Mouse (Mus musculus): ENCODE data around the gene Hhat. TPM values are rescaled to one million over a fixed set of nuclear protein-coding genes. Genes with fewer than 3 reads are reported as not detected.

Gene Hhat
- total RNA-seq (2014; fragmentation: Nextera tagmentation) (1.0 and 2.1 TPM in 2 replicates), total RNA-seq (2017) (1.6 and 2.4 TPM in 2 replicates)

DNA sequence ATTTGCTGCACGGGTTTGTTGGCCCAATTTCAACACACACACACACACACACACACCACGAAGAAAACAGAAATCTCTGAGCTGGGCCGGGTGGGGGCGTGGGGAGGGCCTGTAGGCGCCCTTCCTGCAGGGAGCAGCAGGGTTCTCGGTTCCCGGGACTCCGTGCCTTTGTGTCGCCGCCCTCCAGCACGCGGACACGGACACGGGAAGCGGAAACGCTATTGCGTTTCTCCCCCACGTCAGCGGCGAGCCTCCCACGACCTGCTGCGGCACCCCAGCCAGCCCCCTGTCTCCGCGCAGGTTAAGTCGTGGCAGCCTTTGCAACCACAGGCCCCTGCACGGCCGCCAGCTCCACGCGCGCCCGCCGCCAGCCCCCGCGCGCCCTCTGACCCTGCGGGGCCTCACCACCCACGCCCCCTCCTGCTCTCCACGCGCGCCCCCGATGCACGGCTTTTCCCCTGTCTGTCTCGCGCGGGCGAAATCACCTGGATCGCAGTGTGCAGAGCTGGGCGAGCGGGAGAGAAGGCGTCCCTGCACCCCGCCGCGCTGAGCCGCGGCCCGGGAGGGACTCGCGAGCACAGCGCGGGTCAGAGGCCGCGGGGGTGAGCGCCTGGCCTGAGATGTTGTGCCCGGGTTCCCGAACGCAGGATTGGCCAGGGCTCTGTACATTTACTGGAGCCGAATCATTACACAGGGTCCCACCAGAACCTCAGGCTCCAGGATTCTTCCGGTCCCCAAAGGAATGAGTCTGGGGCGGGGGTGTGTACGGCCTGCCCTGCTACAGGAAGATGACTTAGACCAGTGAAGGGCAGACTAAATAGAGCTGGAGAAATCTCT is at the start of gene Hhat:
TSS of gene Hhat (minus strand) at position 729 of the 837 bp plus-strand sequence.
- peak; percentile 94 for ATAC-seq (replicated peaks; ENCODE audit: poor library complexity, severe bottlenecking)

DNA sequence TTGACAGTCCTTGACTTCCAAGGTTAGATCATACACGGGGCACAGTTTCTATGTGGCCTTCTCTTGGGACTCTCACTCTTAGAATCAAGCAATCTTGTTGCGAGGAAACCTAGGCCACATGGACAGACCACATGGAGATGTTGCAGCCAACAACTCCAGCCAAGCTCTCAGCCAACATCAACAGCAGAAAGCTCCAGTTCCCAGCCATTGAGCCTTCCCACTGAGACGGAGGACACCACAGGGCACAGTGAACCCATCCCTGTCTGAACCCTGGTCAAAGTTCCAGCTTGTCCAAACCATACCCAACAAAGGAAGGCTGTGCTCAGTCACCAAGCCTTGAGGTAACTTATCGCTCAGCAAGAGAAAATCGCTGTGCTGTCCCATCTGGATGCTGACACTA is 47.3 kb upstream of the Hhat start:
- ATAC-seq (replicated peaks; ENCODE audit: poor library complexity, severe bottlenecking) = no peak

DNA sequence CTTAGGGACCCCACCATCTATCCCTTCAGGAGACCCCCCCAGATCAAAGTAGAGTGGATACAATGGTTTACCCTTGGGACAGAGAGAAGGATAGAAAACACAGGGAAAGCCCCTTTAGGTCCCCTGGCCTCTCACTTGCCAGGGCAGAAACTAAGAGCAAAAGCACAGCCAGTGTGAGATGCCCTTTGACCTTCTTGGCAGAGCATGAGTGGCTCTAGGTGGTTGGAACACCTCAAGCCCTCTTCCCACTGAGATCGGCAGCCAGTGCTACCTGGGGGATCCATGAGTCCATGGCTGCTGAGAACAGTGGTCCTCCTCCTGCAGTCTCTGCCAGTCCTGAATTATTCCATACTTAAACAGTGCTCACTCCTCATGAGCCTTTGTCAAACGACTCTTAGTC is 44.8 kb upstream of the Hhat start:
- no peak for ATAC-seq (replicated peaks; ENCODE audit: poor library complexity, severe bottlenecking)

DNA sequence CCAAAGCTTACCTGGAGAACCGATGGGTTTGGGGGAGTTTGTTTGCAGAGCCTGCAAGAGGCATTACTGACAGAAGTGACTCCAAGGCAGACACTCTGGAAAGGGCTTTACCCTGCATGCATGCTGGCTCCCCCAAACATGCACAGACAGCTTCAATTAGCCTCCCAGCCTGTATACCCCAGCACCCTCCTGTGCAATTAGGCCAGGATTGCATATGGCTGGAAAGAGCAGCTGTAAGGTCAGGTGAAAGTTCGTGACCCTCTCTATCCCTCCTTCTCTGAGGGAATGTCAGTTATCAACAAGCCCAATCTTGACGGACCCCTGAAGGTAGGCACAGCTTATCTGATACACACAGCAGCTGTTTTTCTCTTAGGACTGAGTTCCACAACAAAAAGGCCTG is 43.7 kb upstream of the Hhat start:
- no peak for ATAC-seq (replicated peaks; ENCODE audit: poor library complexity, severe bottlenecking)

DNA sequence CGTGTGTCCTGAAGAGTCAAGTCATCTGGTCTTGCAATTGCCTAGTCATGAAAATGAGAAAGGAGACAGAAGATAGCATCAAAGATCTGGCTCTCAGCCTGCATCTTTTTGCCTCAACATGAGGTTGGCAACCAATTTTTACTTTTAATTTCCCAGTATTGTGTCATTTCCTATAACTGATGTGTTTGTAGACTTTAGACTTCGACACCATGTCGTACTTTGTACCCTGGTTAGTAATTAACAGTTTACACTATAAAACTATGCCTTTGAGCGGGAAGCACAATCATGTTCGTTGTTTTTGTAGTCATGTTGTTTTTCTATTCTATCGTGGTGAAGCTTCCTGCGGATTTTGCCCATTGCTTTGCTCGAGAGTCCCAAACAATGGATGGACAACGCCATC is 41.7 kb upstream of the Hhat start:
- no peak for ATAC-seq (replicated peaks; ENCODE audit: poor library complexity, severe bottlenecking)

DNA sequence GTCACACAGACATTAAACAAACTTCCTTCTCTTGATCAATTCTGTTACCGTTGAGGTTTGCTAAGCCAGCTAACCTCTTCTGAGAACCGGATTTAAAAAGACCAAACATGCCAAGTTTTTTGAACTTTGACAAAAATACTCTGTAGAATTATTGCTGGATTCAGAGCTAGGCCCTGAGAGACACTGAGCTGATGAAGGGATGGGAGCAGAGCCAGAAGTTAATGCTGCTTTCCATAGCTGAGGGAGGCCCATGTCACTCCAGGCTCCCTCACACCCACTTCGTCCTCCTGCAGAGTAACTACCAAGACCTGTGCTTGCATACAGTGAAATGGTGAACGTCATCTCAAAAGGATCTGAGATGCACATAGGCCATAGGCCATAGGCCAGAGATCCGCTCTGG is 41.3 kb upstream of the Hhat start:
- no peak for ATAC-seq (replicated peaks; ENCODE audit: poor library complexity, severe bottlenecking)

DNA sequence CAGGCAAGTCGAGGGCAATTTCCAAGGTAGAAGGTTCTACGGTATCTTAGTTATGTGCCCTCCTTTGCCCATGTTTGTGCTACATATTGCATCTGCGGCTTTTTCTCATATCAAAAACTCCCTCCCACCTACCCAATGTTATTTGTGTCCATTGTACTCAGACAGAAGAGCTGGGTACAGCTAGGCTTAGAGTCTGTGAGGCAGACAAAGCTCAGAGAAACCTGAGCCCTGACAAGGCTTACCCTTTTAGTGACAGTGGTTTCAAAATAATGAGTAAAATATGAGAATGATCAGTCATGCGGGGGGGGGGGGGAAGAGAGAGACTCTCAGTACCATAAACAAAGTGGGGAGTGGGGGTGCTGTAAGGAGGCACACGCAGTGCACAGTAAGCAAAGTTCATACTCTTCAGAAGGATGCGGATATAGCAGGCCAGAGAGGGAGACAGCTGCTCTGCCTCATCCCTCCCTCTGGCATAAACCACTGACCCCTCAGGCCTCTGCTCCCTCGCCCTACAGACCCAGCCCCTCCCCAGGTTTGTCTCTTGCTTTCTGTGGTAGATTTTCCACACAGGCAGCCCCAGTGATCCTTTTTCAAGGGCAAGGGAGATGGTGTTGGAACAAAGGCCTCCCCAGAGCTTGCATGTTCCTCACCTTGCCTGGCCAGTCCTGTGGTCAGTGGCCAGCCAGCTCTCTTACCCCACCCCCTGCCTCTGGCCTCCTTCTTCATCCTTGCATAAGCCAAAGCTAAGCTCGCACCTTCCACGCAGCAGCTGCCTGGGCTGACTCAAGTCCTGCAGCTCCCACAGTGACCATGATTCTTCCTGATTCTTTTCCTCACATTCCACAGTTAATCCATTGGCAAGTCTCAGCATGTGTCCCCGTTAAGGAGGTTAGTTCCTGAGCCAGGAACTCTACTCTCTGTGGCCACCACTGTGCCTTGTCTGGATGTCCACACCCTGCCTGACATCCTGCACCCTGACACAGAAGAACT is 35.4 kb upstream of the Hhat start:
- ATAC-seq (replicated peaks; ENCODE audit: poor library complexity, severe bottlenecking) = no peak

DNA sequence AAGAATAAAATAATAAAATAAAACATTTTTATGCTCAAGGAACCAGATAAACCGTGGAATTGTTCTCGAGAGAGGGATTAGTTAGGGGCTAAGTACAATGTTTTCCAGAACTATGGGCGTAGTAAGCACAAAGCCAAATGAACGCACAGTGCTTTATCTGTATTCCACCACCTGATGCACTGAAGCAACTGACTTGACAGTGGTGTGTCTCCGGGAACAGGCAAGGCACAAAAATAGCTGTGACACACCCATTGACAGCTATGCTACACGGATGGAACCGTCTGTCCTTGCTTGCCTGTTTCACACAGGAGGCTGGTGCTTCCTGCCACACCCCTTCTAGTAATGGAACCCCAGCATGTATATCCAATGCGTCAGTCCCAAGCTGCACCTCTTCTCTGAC is 29.3 kb upstream of the Hhat start:
- ATAC-seq (replicated peaks; ENCODE audit: poor library complexity, severe bottlenecking) = no peak

DNA sequence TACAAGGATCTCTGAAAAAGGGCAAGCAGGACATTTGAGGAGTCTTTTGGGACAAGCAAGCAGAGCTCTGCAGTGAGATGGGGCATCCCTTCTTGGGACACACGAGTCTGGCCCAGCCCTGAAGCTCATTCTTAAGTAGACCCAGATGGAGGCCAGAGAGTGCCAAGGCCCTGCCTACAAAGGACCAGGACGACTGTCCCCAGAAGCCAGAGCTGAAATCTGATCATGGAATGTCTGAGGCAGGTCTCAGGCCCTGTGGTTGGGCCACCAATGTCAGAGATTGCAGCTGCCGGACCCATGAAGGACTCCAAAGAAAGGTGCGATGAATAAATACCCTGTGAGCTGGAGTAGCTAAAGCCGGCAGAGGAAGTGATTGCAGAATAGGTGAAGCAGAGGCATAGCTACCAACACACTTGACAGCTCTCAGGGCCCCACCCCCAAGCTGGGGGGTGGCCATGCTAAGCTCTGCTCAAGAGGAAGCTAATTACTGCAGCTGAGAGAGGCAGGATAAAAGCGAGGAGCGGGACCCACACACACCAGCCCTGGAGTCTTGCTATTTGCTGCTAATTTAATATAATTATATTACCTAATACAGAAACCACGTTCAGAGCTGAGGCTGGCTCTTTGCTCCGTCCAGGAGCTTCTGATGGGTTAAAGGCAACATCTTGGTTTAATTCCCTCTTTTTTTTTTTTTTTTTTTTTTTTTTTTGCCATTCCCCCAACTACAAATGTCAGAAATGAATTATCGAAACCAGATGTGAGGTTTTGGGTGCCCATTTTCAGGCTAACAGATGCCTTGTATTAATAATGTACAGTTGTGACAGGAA is 28.4 kb upstream of the Hhat start:
- ATAC-seq (replicated peaks; ENCODE audit: poor library complexity, severe bottlenecking) = peak; percentile 47

DNA sequence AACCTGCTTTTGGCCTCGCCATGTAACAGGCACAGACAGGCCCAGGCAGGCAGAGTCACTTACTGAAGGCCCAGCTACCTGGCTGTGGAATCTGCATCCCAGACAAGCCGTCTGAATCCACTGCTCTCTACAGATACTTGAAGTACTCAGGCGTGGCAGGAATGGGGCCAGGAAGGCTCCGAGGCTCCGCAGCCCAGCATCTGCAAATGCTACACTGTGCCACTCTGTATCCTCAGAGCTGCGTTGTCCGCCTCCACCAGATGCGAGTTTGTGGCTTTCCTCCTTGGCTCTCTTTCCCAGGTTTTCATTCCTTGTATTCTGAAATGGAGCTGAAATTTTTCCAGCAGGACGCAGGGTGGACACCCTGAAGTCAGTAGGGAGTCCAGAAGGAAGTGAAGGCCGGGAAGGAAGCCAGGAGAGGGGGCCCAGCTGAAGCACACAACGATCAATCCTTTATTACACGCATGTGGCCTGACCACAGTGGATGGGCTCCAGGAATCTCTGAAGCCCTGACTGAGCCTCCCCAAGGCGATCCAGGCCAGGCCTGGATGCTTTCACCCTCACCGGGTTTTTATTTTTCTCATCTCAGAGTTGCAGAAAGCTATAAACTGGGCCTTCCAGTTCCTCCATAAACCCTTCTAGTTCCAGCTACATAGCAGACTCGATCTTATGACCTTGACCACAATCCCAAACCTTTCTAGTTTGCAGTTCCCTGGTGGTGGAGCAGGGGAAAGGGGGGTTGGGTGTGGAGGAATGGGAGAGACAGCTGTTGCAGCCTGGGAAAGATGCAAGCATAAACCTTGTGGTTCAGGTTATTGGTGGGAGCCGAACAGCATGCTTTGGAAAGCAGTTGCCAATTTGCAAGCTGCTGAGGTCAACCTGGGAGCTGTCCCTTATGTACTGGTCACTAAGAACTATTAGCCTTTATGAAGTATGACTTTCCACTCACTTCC is 27.5 kb upstream of the Hhat start:
- ATAC-seq (replicated peaks; ENCODE audit: poor library complexity, severe bottlenecking) = no peak

DNA sequence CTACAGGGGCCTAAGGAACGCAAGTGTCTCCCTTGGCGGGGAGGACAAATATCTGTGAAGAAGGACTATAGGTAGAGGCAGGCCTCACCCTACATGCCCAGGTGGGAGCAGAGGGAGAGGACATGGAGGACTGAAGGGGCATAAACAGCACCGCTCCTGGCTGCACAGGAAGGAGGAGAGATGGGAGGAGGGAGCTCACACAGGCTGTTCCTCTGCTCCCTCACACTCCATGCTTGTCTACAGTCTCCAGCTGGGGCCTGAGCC is 25.9 kb upstream of the Hhat start:
- ATAC-seq (replicated peaks; ENCODE audit: poor library complexity, severe bottlenecking) = no peak

DNA sequence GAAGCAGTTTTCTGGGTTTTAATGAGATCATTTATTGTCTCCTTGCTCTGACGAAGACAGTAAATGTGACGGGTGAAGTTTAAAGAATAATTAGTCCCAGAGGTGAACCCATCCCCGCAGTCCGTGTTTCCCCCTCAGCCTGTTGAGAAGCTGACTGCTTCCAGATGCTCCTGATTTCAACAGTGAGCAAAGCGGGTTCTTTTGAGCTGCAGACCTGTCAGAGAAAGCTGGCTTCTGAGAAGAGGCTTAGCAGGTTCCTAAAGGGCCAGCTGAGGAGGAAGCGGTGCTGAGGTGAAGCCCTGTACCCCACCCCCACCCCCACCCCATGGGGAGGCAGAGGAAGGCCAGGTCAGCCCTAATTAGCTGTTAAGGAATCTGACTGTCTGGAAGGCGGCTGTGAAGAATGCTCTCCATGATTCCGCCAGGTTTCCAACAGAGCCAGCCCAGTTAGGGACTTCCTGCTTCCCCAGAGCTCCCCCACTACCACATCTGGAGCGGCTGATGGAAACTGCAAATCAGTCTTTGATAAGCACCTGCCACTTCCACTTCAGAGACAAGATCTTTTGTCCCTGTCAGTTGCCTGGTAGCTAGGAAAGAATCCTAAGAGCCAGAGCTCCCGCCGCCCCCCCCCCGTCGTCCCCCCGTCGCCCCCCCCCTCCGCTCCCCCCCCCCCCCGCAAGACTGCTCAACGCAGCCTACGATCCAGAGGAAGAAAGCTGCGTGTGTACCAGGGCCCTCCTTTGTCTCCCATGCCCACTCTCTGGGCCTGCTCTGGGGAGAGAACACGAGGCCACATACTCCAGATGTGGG is 25.4 kb upstream of the Hhat start:
- no peak for ATAC-seq (replicated peaks; ENCODE audit: poor library complexity, severe bottlenecking)

DNA sequence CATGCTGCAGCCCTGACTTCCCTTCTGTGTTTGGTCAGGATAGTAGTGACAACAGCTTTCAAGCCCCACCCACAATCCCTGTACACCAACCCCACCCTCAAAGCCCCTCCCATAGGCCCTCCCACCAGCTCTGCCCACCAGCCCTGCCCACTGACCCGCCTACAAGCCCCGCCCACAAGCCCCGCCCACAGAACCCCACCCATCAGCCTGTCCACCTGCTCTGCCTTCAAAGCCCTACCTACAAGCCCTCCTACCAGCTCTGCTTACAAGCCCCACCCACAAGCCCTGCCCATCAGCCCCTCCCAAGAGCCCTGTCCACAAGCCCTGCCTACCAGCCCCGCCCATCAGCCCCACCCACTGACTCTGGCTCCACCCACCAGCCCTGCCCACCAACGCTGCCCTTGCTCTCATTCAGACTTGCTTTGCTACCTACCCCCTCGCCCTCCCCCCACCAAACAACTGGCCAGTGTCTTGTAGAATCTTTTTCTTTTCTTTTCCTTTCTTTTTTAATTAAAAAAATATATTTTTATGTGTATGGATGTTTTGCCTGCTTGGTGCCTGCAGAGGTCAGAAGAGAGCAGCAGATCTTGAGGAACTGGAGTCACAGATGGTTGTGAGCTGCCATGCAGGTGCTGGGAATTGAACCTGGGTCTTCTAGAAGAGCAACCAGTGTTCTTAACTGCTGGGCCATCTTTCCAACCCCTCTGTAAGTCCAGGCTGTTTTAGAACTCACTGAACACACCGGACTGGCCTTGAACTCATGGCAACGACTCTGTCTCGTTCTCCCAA is 24.1 kb upstream of the Hhat start:
- peak; percentile 63 for ATAC-seq (replicated peaks; ENCODE audit: poor library complexity, severe bottlenecking)

DNA sequence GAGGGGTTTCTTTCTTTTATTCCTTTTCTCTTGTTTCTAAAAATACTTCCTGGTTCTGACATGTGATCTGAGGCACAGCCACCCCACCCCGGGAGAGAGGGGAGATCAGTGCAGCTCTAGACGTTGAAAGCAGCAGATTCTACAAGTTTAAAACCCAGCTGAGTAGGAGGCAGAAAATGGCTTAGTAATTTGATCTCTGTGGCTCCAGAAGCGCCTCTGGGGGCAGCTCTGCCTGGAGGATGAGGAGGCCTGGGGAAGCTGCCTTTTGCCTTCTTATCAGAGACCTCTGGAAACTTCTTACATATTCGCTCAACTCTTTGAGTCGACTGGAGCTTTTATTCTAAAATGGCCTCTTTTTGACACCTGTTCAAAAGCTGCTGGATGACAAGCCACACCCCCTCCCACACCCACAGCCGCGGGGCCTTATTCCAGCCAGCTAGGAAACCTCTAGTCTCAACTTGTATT is 20.9 kb upstream of the Hhat start:
- ATAC-seq (replicated peaks; ENCODE audit: poor library complexity, severe bottlenecking) = no peak

DNA sequence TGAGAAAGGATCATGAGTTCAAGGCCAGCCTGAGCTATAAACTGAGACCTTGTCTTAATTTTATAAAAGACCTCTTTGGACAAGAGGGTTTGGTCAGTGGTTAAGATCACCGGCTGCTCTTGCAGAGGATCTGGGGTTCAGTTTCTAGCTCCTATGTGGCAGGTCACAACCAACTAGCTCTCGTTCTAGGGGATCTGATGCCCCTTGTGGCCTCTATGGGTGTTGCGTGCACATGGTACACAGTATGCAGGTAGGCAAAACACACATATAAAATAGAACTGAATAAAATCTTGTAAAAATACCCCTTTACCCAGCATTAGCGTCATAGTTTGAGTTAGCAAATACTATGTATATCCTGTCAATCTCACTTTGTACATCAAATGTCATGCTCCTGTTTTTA is 19.4 kb upstream of the Hhat start:
- peak; percentile 57 for ATAC-seq (replicated peaks; ENCODE audit: poor library complexity, severe bottlenecking)

DNA sequence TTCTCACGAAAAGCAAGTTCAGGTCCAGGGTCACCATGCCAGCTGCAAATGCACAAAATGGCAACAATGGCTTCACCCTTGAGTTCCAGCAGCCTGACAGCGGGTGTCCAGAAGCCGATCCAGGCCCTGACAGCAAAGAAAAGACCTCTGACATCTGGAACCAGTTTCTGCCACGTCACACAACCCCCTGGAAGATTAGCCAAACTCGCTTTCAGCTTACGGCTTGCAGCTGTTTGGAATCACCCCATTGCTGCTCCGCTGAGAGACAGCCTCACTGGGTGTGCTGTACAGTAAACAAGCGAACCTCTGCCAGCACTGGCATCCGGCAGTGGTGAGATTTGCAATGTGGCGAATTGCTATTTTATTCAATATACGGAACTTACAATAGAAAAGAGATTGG is 18.8 kb upstream of the Hhat start:
- ATAC-seq (replicated peaks; ENCODE audit: poor library complexity, severe bottlenecking) = no peak

DNA sequence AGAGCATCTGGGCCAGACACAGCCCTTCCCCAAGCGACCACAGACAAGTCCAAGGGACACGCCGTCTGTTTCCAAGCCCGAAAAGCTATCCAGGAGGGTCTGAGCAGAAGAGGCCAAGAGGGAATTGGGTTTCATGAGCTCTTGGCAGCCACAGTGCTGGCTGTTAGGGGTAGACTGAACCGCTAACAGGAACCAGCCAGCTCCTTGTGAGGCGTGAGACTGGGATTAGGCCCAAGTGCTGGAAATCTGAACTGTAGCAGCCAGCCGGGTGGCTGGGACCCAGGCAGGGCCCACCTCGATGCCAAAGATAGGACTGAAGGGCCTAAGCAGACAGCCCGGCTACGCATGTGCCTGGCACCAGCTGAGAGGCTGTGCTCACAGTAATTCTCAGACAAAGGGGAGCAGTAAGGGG is 18.1 kb upstream of the Hhat start:
- ATAC-seq (replicated peaks; ENCODE audit: poor library complexity, severe bottlenecking) = no peak

DNA sequence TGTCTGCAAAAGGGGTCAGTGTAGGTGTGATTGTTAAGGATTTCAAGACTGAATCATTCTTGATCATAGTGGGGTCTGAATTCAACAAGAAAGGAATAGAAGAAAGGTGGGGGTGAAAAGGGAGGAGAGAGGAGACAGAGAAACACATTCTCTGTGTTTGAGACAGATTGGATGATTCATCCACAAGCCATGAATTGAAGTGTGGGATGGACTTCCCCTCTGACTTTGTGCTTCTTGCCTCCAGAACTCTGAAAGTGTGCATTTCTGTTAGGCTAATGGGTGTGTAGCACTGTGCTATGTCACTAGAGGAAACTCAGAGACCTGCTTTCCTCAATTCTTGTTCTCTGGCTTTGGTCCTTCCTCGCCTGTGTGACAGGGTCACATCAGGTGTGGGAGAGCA is 15.2 kb upstream of the Hhat start:
- no peak for ATAC-seq (replicated peaks; ENCODE audit: poor library complexity, severe bottlenecking)

Measured in granulocyte monocyte progenitor cell, adult 5-6 weeks (primary cell).